Mouse (Mus musculus) kidney, adult 8-10 months (tissue): ENCODE measurements around the gene Cacna1h.

ENCODE experiments used
- DNase-seq, 2 experiments: peaks; one replicate each; pipeline ENCODE4 v3.0.0; 2022

The Cacna1h gene

GRCm38 (mm10) chr17:25406011-25406441 is 27.6 kb downstream of the Cacna1h start:
- DNase-seq: no peak

DNA sequence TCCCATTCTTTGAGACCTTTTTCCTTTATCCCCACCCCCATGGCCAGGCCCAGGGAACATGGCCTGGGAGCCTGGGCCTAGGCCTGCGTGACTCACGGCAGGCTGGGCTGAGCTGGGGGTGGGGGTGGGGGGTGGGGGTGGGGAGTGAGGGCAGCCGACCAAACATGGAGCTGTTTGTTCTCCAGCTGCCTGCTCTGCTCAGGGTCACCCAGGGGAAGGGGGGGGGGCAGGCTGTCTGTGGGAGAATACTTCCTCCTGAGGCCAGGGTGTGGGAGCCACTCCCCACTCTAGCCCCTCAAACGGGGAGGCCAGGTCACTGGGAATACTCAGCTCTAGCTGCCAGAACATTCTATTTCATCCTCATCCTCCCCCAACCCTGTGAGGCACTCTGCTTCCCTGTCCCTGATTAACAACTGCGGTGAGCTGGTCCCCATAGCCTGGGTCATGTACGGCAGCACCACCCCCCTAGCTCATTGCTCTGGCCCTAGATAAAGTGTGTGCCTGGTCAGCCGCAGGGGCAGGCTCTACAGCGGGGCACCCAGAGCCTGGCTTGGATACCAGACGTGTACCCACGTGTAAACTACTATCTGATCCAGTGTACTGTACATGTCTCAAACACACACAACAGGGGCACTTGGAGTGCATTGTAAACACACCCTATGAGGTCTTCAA is 28.2 kb downstream of the Cacna1h start:
- no peak for DNase-seq

DNA sequence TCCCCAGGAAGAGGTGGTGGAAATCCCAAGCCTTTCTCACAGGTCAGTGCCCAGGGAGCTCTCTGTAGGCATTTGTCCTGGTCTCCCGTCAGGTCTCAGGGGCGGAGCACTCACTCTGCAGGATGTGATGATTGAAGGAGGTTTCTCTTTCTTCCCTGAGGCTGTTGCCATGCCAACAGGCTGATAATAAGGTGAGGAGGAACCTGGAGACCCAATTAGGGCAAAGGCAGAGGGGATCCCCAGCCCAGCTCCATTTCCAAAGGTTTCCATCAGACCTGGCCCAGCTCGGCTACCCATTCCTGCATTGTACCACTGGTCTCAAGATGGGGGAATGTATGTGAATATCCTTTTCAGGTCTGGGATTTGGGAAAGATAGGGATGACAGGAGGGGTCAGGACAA is 29.4 kb downstream of the Cacna1h start:
- no peak for DNase-seq

DNA sequence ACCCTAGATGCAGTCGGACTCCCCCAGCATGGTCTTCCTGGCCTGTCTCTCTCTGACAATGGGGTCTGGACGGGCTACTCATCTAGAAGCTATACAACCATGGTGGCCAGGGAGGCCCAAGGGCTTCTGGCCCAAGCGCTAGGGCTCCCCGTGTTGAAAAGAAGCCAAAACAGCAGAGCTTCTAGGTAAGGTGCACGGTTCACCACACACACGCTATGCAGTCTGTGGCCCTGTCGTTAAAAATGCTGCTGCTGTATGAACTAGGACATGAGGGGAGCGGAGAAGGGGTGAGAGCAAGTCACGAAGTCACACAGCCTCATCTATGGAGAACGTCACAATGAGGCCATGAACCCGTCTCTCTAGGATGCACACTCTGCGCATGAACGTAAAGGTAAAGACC is 31.4 kb downstream of the Cacna1h start:
- DNase-seq: peak; percentile 15 to 43

- DNase-seq: no peak
Observed at GRCm38 (mm10) chr17:25401491-25401890, 32.1 kb downstream of the Cacna1h start.

DNA sequence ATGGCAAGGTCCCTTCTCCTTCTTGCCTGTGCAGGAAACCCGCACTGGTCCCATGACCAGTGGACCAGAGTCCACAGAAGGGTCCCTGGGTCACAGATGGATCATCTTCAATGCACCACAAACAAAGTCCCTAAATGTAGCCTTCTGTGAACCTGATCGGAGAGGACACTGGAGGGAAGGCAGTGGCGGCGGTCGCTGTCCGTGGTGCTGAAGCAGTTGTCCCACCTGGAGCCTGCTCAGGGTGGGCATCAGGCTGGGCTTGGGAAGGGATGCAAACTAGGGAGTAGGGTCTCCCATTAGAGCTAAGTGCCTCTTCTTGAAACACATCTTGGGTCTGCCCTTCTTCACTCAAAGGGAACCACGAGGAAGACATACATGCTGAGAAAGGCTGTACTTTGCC is 33.1 kb downstream of the Cacna1h start:
- DNase-seq: peak in 1 of 2 experiments; percentile 19

DNA sequence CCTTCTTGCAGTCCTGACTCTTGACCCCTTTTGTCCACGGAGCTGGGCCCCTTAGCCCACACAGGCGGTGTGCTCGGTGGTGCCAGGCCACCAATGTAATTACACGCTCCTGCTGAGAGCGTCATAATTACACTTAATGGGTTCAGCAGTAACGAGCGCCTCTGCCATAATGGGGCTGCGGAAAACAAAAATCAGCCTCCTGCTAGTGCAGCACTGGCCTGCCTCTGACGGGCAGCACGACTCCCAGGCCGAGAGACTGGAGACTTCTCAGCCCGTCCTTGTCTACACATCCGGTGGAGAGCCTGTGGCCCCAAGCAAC is 35.1 kb downstream of the Cacna1h start:
- no peak for DNase-seq

DNA sequence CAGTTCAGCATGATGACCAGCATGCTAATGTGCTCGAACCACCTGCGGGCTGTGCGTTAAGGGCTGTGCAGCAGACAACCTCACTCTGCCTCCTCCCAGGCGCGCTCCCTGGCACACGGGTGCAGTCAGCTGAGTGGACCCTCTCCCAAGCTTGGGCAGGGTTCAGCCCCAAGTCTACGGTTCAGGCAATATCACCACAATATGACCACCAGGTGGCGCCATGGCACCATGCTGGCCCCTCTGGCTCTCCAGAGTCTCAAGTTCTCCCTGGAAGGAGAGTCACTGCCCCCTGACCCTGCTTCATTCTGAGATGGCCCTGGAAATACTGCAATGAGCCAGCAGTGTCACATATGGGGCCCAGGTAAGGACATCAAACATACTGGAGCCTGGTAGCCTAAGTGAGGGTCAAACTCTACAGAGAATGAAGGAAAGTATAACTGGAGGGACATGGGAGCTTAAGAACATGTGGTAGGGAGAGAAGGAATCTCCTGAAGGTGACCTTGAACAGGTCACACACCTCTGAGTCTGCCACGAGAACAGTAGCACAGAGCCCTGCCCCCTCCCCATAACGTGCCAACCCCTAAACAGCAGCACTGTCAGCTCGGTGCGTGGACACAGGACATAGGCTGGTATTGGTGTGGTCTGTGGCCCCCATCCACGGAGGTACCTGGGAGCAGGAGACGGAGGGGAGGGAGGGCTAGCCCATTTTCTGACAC is 35.6 kb downstream of the Cacna1h start:
- DNase-seq: peak; percentile 46 to 81

- DNase-seq: no peak
Observed at GRCm38 (mm10) chr17:25394526-25394925, 39.1 kb downstream of the Cacna1h start.

DNA sequence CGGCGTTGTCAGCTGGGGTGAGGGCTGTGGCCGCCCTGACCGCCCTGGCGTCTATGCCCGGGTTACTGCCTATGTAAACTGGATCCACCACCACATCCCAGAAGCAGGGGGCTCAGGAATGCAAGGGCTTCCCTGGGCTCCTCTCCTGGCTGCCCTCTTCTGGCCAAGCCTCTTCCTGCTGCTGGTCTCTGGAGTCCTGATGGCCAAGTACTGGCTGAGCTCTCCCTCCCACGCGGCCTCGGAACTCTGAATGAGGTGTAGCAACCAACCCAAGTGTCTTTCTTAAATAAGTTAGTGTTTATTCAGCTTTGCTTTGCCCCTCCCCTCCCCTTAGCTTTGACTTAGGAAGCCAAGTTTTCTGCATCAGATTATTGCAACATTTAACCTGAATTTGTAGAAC is 59.6 kb downstream of the Cacna1h start:
- DNase-seq: no peak

DNA sequence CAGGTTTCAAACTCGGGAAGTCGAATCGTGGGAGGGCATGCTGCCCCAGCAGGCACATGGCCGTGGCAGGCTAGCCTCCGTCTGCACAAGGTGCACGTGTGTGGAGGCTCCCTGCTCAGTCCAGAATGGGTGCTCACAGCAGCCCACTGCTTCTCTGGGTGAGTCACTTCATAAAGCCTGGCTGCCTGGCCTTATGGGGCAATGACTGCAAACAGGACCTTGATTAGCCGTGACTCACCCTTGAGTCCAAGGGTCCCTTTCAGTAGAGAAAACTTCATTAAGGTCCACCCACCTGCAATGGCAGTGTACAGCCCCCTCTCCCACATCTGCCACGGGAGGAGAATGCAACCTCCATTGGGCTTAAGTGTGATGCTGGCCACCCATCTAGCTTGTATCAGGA is 61.1 kb downstream of the Cacna1h start:
- no peak for DNase-seq

- DNase-seq: no peak
Observed at GRCm38 (mm10) chr17:25368973-25369372, 64.6 kb downstream of the Cacna1h start, which contains the start of gene Tpsg1. Gene Tpsg1, plus strand, starts transcription at chr17:25369273.

GRCm38 (mm10) chr17:25366005-25366404 is 67.6 kb downstream of the Cacna1h start, which contains the start of gene Tpsb2:
Gene Tpsb2, plus strand, starts transcription at chr17:25366305.
- no peak for DNase-seq

DNA sequence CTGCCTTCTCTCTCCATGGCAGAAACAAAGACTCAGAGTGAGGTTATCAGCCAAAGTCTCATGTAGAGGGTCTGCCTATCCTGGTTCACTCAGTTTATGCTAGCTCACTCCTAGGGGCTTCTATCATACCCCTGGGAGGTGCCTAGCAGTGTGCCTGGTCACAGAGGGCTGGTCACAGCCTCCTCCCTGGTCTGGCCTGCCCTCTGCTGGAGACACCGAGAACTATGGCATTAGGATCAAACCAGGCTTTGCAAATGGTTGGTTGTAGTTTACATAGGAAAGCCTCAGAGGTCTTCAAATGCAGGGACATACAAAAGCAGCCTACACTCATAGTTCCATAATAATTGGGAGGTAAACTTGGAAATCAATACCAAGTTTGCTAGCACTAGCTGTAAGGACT is 69.9 kb downstream of the Cacna1h start:
- peak in 1 of 2 experiments; percentile 56 for DNase-seq

DNA sequence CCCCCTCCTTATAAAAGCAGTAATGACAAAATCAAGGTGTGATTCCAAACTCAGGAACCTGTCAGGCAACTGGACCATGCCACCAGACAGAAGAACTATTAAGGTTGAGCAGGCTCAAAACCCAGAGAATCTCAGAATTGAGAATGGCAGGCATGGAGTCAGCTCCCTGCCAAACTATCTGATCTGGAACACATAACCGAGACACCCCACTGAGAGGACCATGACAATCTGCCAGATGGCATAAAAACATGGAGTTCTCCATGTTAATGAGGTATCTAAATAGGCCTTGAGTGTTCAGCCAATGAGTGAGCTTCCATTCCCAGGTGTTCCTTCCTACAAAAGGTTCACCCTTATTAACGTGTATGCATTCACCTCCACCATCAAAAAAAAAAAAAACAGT is 72.3 kb downstream of the Cacna1h start:
- no peak for DNase-seq

GRCm38 (mm10) chr17:25345462-25345861 is 88.1 kb downstream of the Cacna1h start, which contains the start of gene Tpsab1:
Gene Tpsab1, minus strand, starts transcription at chr17:25345562.
- no peak for DNase-seq

GRCm38 (mm10) chr17:25341490-25341889 is 92.1 kb downstream of the Cacna1h start:
- peak in 1 of 2 experiments; percentile 9 for DNase-seq

DNA sequence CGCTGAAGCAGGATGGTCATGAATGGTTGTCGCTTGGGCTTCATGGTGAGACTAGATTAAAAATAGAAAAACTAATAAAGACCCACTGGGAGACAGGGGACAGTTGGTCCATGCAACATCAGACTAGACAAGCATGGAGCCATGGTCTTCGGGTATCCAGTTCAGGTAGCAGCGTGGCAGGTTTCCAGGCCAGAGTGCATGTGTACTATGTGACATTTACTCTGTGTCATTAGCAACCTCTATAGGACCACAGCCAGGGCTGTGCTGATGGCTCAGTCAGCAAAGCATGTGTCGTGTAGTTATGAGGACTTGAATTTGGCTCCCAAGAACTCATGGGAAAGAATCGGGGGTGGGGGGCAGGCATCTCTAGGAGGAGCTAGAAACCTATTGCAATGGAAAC is 93.6 kb downstream of the Cacna1h start:
- DNase-seq: no peak

DNA sequence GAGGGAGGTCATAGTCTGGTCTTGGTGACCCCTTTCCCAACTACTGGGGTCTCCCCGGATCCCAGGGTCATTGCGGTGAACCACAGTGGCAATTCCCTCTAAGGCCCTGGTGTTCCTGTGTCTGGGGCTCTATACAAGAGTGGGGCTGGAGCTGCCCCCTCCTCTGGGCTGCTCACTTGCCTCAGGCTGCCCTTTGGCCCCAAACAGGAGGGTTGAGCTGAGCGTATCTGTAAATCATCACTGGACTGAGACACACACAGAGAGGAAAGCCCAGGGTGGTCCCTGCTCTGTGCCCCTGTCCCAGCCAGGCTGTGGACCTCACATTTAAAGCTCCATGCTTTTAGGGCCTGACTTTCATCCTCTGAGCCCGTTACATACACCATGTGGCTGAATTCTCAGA is 95.4 kb downstream of the Cacna1h start:
- DNase-seq: peak in 1 of 2 experiments; percentile 8

- DNase-seq: peak in 1 of 2 experiments; percentile 41
Observed at GRCm38 (mm10) chr17:25333943-25334342, 99.6 kb downstream of the Cacna1h start.

- no peak for DNase-seq
Observed at GRCm38 (mm10) chr17:25332321-25332720, 101.3 kb downstream of the Cacna1h start.
